Mouse (Mus musculus) hindbrain, embryonic 14.5 days (tissue): ENCODE data around the gene Gpcpd1. TPM values are rescaled to one million over a fixed set of nuclear protein-coding genes. Genes with fewer than 3 reads are reported as not detected.

ENCODE experiments used
- ATAC-seq: fragments of 200-750 bp; cut with Nextera tagmentation; 2 replicates; pipeline ENCODE4 v1.8.0; 2017; ENCODE audit warnings: moderate number of reproducible peaks, mild to moderate bottlenecking, moderate TSS enrichment, moderate library complexity; ENCODE audit not compliant: low FRiP score
- DNase-seq: peaks from one replicate; pipeline ENCODE4 v3.0.0-alpha.2; 2015; ENCODE audit warnings: low spot score
- H3K27ac ChIP-seq: fragments of 300-500 bp; sonication (generic); 2 replicates; pipeline ENCODE4 v1.5.1; 2014; ENCODE audit warnings: mild to moderate bottlenecking, moderate library complexity
- H3K27me3 ChIP-seq: fragments of 300-500 bp; sonication (generic); 2 replicates; pipeline ENCODE4 v1.6.1; 2014; ENCODE audit warnings: mild to moderate bottlenecking, low read length, mixed read lengths; ENCODE audit not compliant: control insufficient read depth, insufficient read depth
- H3K36me3 ChIP-seq: fragments of 300-500 bp; sonication (generic); replicated peaks from 2 replicates; pipeline ENCODE4 v1.6.1; 2014; ENCODE audit not compliant: control insufficient read depth, insufficient read depth
- H3K4me1 ChIP-seq: fragments of 300-500 bp; sonication (generic); replicated peaks from 2 replicates; pipeline ENCODE4 v1.6.1; 2014; ENCODE audit warnings: antibody characterized with exemption, low read length, mixed read lengths; ENCODE audit not compliant: control insufficient read depth, insufficient read depth
- H3K4me2 ChIP-seq: fragments of 300-500 bp; sonication (generic); replicated peaks from 2 replicates; pipeline ENCODE4 v1.6.1; 2014; ENCODE audit warnings: mild to moderate bottlenecking, moderate library complexity
- H3K4me3 ChIP-seq: fragments of 300-500 bp; sonication (generic); replicated peaks from 2 replicates; pipeline ENCODE4 v1.5.1; 2014; ENCODE audit warnings: mild to moderate bottlenecking, low read length
- H3K9ac ChIP-seq: fragments of 300-500 bp; sonication (generic); 2 replicates; pipeline ENCODE4 v1.6.1; 2014
- H3K9me3 ChIP-seq: fragments of 300-500 bp; sonication (generic); 2 replicates; pipeline ENCODE4 v1.6.1; 2016; ENCODE audit warnings: low read length; ENCODE audit not compliant: control insufficient read depth
- WGBS: fragments of 180-500 bp; shearing (Covaris S2); extraction: QIAGEN DNeasy Blood & Tissue Kit; methylation state at CpG from one replicate; pipeline ENCODE4 v1.1.7; 2014; 5-methylcytosine and 5-hydroxymethylcytosine counted together
- polyA plus RNA-seq: library from polyadenylated mRNA; unstranded; fragments of >200 nt; fragmentation: Nextera tagmentation; extraction: Ambion mirVana; gene quantifications from 2 replicates; pipeline ENCODE4 v1.2.1, GENCODE M21; 2014

Gene Gpcpd1
- polyA plus RNA-seq, 1 experiment from 2014 or later: 102 TPM

GRCm38 (mm10) chr2:132605795-132606563 lies 18.4 kb upstream of the Gpcpd1 start:
- Histone ChIP-seq H3K9ac (no peak overlapping the region), H3K4me3 (no peak overlapping the region), H3K4me2 (no peak overlapping the region), H3K4me1 (no peaks in the 10 kb centered on the region), H3K9me3 (no peaks in the 10 kb centered on the region), H3K36me3 (no peaks in the 10 kb centered on the region), H3K27ac (no peak overlapping the region), H3K27me3 (no peaks in the 10 kb centered on the region)
- ATAC-seq (no peak), DNase-seq (no peak)
- WGBS: 74% methylated on average over 5 of the region's 5 CpGs

GRCm38 (mm10) chr2:132604922-132605321 lies 17.4 kb upstream of the Gpcpd1 start:
- H3K4me2 ChIP-seq: no peak overlapping the region
- WGBS: 89% methylated on average over 4 of the region's 4 CpGs
- DNase-seq (no peak), ATAC-seq (no peak)
- H3K4me1 ChIP-seq: no peaks in the 10 kb centered on the region
- H3K27ac ChIP-seq: no peak overlapping the region
- no peak overlapping the region for H3K9ac ChIP-seq
- no peaks in the 10 kb centered on the region for H3K36me3 ChIP-seq
- H3K27me3 ChIP-seq: no peaks in the 10 kb centered on the region
- H3K9me3 ChIP-seq: no peaks in the 10 kb centered on the region
- no peak overlapping the region for H3K4me3 ChIP-seq

GRCm38 (mm10) chr2:132603706-132604105 lies 16.2 kb upstream of the Gpcpd1 start:
- Histone ChIP-seq H3K36me3 (no peaks in the 10 kb centered on the region), H3K4me2 (no peak overlapping the region), H3K9ac (no peak overlapping the region), H3K27me3 (no peaks in the 10 kb centered on the region), H3K9me3 (no peaks in the 10 kb centered on the region), H3K4me3 (no peak overlapping the region), H3K27ac (no peak overlapping the region), H3K4me1 (no peaks in the 10 kb centered on the region)
- 84% methylated on average over 2 of the region's 2 CpGs for WGBS
- DNase-seq (no peak), ATAC-seq (no peak)

GRCm38 (mm10) chr2:132601777-132602176 lies 14.2 kb upstream of the Gpcpd1 start:
- no peaks in the 10 kb centered on the region for H3K36me3 ChIP-seq
- ATAC-seq (no peak), DNase-seq (no peak)
- no peak overlapping the region; the same call in 1 of the 2 replicates for H3K27ac ChIP-seq
- no peaks in the 10 kb centered on the region for H3K27me3 ChIP-seq
- H3K4me3 ChIP-seq: no peak overlapping the region
- H3K9ac ChIP-seq: no peak overlapping the region
- no peak overlapping the region for H3K4me2 ChIP-seq
- no peaks in the 10 kb centered on the region for H3K9me3 ChIP-seq
- no peaks in the 10 kb centered on the region for H3K4me1 ChIP-seq

GRCm38 (mm10) chr2:132600081-132600480 lies 12.6 kb upstream of the Gpcpd1 start:
- DNase-seq (no peak), ATAC-seq (no peak)
- no peaks in the 10 kb centered on the region for H3K27me3 ChIP-seq
- H3K9ac ChIP-seq: no peak overlapping the region
- no peaks in the 10 kb centered on the region for H3K9me3 ChIP-seq
- H3K4me1 ChIP-seq: no peaks in the 10 kb centered on the region
- H3K36me3 ChIP-seq: no peaks in the 10 kb centered on the region
- H3K27ac ChIP-seq: no peak overlapping the region
- WGBS: 86% methylated on average over 4 of the region's 4 CpGs
- H3K4me2 ChIP-seq: no peak overlapping the region
- H3K4me3 ChIP-seq: no peak overlapping the region

GRCm38 (mm10) chr2:132599127-132599526 lies 11.6 kb upstream of the Gpcpd1 start:
- no peak overlapping the region for H3K9ac ChIP-seq
- H3K4me1 ChIP-seq: no peaks in the 10 kb centered on the region
- DNase-seq: no peak
- H3K36me3 ChIP-seq: no peaks in the 10 kb centered on the region
- H3K9me3 ChIP-seq: no peaks in the 10 kb centered on the region
- no peak overlapping the region for H3K4me2 ChIP-seq
- H3K27me3 ChIP-seq: no peaks in the 10 kb centered on the region
- no peak for ATAC-seq
- H3K4me3 ChIP-seq: no peak overlapping the region
- H3K27ac ChIP-seq: no peak overlapping the region
- WGBS: 88% methylated on average over 6 of the region's 6 CpGs

- no peak for ATAC-seq
Observed at GRCm38 (mm10) chr2:132597866-132598480, 10.4 kb upstream of the Gpcpd1 start.

GRCm38 (mm10) chr2:132597226-132597625 lies 9.7 kb upstream of the Gpcpd1 start:
- 71% methylated on average over 8 of the region's 8 CpGs for WGBS
- DNase-seq (no peak), ATAC-seq (no peak)
- Histone ChIP-seq H3K4me2 (no peak overlapping the region), H3K27me3 (no peaks in the 10 kb centered on the region), H3K4me3 (no peak overlapping the region), H3K9ac (no peak overlapping the region), H3K9me3 (no peaks in the 10 kb centered on the region), H3K4me1 (no peaks in the 10 kb centered on the region), H3K27ac (no peak overlapping the region), H3K36me3 (no peaks in the 10 kb centered on the region)

More at GRCm38 (mm10) chr2:132597866-132598480, 10.4 kb upstream of the Gpcpd1 start:
- H3K27ac ChIP-seq: no peak overlapping the region
- H3K9ac ChIP-seq: no peak overlapping the region
- no peak overlapping the region for H3K4me2 ChIP-seq
- H3K4me1 ChIP-seq: no peaks in the 10 kb centered on the region
- no peak for DNase-seq
- H3K27me3 ChIP-seq: no peaks in the 10 kb centered on the region
- H3K9me3 ChIP-seq: no peaks in the 10 kb centered on the region
- no peaks in the 10 kb centered on the region for H3K36me3 ChIP-seq
- WGBS: 83% methylated on average over 3 of the region's 3 CpGs
- no peak overlapping the region for H3K4me3 ChIP-seq

GRCm38 (mm10) chr2:132595601-132596235 lies 8.2 kb upstream of the Gpcpd1 start:
- Histone ChIP-seq H3K27me3 (no peaks in the 10 kb centered on the region), H3K27ac (no peak overlapping the region), H3K4me3 (no peak overlapping the region), H3K4me1 (no peaks in the 10 kb centered on the region), H3K36me3 (no peaks in the 10 kb centered on the region), H3K9ac (no peak overlapping the region), H3K9me3 (no peaks in the 10 kb centered on the region), H3K4me2 (no peak overlapping the region)
- 85% methylated on average over 11 of the region's 11 CpGs for WGBS
- ATAC-seq (no peak), DNase-seq (no peak)
